Mouse (Mus musculus) fibroblast of lung, adult 2 months (primary cell): Measurements from ENCODE around the gene Rora.

Experiments used
- DNase-seq: peaks from one replicate; pipeline ENCODE4 v3.0.0-alpha.2; 2011; ENCODE audit warnings: low read depth

Gene Rora

GRCm38 (mm10) chr9:68891431-68891830, 237.8 kb downstream of the Rora start:
- no peak for DNase-seq

GRCm38 (mm10) chr9:68892356-68892755, 238.8 kb downstream of the Rora start:
- DNase-seq, result no peak

GRCm38 (mm10) chr9:68892859-68893258, 239.3 kb downstream of the Rora start:
- DNase-seq, result no peak

- no peak for DNase-seq
Observed at GRCm38 (mm10) chr9:68898286-68898685, 244.7 kb downstream of the Rora start.

GRCm38 (mm10) chr9:68899525-68900222, 246.1 kb downstream of the Rora start:
- no peak for DNase-seq

GRCm38 (mm10) chr9:68906361-68906883, 252.8 kb downstream of the Rora start:
- DNase-seq, result no peak

- DNase-seq, result no peak
Observed at GRCm38 (mm10) chr9:68912483-68913151, 259.0 kb downstream of the Rora start.

GRCm38 (mm10) chr9:68913191-68913697, 259.7 kb downstream of the Rora start:
- no peak for DNase-seq

GRCm38 (mm10) chr9:68914541-68915275, 261.1 kb downstream of the Rora start:
- no peak for DNase-seq

GRCm38 (mm10) chr9:68916741-68917140, 263.2 kb downstream of the Rora start:
- DNase-seq, result no peak

- no peak for DNase-seq
Observed at GRCm38 (mm10) chr9:68923128-68923601, 269.6 kb downstream of the Rora start.

- no peak for DNase-seq
Observed at GRCm38 (mm10) chr9:68926406-68926805, 272.8 kb downstream of the Rora start.

- DNase-seq, result no peak
Observed at GRCm38 (mm10) chr9:68933159-68933558, 279.6 kb downstream of the Rora start.

GRCm38 (mm10) chr9:68934238-68934637, 280.7 kb downstream of the Rora start:
- DNase-seq, result no peak

- DNase-seq, result no peak
Observed at GRCm38 (mm10) chr9:68935611-68936010, 282.0 kb downstream of the Rora start.

- no peak for DNase-seq
Observed at GRCm38 (mm10) chr9:68941037-68941436, 287.5 kb downstream of the Rora start.

GRCm38 (mm10) chr9:68942595-68943011, 289.0 kb downstream of the Rora start:
- no peak for DNase-seq

- DNase-seq, result peak; percentile 84
Observed at GRCm38 (mm10) chr9:68944026-68944425, 290.4 kb downstream of the Rora start.

- DNase-seq, result no peak
Observed at GRCm38 (mm10) chr9:68947707-68948106, 294.1 kb downstream of the Rora start.

GRCm38 (mm10) chr9:68948141-68948540, 294.6 kb downstream of the Rora start:
- no peak for DNase-seq

GRCm38 (mm10) chr9:68956210-68956874, 302.8 kb downstream of the Rora start:
- DNase-seq, result no peak
